Mouse (Mus musculus): ENCODE results near the gene Tdrd5.
"Not testable (repeated sequence)": the region's sequence is repeated elsewhere in the genome, so short reads cannot be mapped to it uniquely, and the experiment has no call there.

Tdrd5 gene

GRCm38 (mm10) chr1:156254866-156255265 lies 48.6 kb downstream of the Tdrd5 start:
- DNase-seq (ENCODE audit: low spot score), result no peak

DNA sequence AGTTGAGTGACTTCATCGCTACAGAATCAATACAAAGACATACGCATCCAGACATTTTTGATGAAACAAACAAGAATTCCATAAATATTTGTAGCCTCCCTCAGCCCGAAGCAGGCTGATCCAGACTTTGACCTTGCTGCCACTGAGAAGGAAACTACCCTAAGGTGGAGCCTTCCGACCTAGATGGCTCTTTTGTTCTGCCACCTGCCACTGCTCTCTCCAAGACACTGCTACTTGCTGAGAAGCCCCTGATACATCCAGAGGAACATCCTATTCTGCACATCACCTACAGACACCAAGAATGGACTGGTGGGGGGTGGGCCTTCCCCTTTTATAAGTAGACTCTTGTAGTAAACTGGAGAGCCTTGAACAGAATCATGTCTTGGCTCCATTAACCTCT lies 52.4 kb downstream of the Tdrd5 start:
- not testable (repeated sequence) for DNase-seq (ENCODE audit: low spot score)

GRCm38 (mm10) chr1:156247893-156248292 lies 55.6 kb downstream of the Tdrd5 start:
- no peak for DNase-seq (ENCODE audit: low spot score)

DNA sequence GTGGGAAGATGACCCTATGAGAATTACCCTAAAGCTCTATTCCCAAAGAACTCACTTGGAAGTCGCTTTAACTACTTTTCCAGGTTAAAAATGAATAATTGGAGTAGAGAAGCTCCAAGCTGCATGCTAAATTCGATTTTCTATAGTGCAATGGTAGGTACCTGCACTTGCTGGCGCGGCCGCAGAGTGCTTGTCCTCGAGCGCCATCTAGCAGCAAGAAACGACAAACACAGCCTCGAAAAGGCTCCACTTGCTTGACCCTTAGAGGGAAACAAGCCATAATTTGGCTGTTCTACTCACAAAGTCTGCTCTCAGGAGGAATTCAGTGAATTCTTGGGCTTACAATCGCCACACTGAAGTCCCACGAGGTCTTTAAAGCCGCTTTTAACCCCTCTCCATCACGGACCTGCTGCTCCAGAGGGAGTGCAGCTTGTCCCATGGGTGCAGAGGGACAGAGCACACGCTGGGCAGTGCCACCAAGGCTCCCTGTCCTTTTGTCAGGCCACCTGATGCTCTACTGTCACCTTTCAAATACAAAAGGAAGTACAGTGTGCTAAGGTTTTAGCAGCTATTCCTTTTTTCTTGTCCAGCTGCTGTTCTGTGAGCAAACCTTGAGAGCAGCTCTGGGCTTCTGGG lies 61.6 kb downstream of the Tdrd5 start:
- DNase-seq (ENCODE audit: low spot score), result peak; percentile 31

DNA sequence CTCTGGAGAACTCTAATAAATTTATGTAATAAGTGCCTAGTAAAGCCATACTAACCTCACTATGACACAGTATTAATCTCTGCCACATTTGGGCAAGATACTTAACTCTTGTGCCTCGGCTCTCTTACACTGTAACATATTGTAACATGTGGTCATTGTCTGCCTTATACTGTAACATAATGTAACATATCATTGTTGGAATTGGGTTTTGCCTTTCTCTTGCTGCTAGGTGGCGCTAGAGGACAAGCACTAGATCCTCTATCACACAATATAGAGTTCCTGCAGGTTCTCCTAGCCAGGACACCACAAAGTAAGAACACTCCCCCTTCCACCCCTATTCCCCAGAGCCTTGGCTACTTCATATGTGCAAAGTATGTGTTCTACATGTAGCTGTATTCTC lies 62.4 kb downstream of the Tdrd5 start:
- peak; percentile 3 for DNase-seq (ENCODE audit: low spot score)

DNA sequence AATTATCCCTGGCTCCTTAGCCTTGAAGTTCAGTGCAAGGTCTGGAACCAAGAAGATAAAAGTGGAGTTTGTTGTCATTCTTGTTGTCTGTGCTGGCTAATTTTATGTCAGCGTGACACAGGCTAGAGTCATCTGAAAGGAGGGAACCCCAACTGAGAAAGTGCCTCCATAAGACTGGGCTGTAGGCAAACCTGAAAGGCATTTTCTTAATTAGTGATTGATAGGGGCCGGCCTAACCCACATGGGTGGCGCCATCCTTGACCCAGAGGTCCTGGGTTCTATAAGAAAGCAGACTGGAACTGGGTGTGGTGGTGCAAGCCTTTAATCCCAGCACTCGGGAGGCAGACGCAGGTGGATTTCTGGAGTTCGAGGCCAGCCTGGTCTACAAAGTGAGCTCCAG lies 72.3 kb downstream of the Tdrd5 start:
- DNase-seq (ENCODE audit: low spot score), result no peak

- DNase-seq (ENCODE audit: low spot score), result no peak
These were observed 73.0 kb downstream of the Tdrd5 start for GRCm38 (mm10) chr1:156230339-156231089.

DNA sequence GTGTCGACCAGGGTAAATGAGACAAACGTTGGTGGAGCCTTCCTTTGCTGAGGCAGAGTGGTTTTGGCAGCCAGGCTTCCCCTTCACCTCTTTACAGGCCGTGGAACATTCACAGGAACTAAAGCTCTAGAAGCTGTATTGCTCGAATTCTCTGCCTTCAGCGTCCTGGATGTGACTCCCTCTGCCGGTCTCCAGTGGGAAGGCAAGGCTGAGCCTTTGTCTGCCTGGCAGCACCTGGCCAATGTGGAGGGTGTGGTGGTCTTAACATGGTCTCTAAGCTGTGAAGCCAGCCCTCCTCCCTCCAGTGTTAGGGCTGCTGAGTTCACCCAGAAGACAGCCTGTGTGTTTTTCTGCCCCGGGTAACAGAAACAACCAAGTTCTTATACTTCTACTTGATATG lies 74.0 kb downstream of the Tdrd5 start:
- peak; percentile 29 for DNase-seq (ENCODE audit: low spot score)

DNA sequence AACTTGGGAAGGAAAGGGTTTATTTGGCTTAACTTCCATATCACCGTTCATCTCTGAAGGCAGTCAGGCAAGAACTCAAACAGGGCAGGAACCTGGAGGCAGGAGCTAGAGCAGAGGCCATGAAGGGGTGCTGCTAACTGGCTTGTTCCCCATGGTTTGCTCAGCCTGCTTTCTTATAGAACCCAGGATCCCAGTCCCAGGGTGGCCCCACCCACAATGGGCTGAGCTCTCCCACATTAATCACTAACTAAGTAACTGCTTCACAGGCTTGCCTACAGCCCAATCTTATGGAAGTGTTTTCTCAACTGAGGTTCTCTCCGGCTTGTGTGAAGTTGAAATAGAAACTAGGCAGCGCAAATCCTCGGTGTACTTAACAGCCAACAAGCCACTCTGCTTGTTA lies 74.7 kb downstream of the Tdrd5 start:
- no peak for DNase-seq (ENCODE audit: low spot score)

DNA sequence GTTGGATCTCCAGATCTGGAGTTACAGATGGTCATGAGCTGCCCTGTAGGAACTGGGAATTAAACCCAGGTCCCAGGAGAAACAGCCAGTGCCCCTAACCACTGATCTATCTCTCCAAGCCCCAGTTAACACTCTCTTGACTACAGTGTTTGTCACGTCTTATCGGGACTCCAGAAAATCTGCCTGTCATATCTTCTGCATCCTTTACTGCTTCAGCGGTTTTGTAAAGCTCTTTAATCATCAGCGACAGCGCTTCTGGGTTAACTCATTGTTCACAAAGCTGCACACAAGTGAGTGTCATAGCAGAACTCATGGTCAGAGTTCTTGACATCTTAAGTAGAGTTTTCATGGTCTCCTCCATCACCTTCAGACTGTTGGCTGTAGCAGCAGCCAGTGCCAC lies 76.6 kb downstream of the Tdrd5 start:
- no peak for DNase-seq (ENCODE audit: low spot score)

DNA sequence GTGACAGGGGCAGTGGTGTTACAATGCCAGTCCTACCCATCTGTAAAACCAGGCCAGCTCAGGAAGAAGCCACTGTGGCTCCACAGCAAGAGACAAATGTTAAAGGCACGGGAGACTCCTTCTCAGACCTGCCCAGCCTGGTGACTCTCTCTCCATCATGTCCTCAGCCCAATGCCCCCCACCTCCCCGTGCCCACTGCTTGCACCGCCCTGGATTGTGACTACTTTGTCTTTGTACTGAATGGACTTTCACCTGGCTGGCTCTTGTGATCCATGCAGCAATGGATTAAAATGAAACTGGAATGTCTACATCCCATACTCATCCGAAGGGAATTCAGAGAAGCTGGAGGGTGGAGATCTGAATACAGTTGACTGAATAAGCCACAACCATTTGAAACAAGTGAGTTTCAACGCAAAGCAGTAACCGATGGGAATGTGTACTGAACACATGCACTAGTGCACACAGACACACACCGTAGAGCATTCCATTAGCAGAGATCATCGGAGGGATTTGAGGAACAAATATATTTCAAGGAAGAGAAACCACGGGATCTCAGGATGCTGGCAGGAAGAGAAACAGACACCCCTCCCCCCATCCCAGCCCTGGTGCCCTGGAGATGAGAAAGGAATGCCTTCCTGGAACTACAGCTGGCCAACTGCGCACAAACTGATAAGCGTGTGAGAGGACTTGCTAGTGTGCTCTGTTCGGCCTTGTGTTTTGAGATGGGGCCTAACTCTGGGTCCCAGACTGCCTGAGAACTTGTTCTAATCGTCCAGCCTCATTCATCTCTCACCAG lies 81.1 kb downstream of the Tdrd5 start:
- DNase-seq (ENCODE audit: low spot score), result no peak

- DNase-seq (ENCODE audit: low spot score), result no peak
These were observed 82.1 kb downstream of the Tdrd5 start for GRCm38 (mm10) chr1:156221327-156221726.

GRCm38 (mm10) chr1:156218573-156218972 lies 84.9 kb downstream of the Tdrd5 start:
- no peak for DNase-seq (ENCODE audit: low spot score)

DNA sequence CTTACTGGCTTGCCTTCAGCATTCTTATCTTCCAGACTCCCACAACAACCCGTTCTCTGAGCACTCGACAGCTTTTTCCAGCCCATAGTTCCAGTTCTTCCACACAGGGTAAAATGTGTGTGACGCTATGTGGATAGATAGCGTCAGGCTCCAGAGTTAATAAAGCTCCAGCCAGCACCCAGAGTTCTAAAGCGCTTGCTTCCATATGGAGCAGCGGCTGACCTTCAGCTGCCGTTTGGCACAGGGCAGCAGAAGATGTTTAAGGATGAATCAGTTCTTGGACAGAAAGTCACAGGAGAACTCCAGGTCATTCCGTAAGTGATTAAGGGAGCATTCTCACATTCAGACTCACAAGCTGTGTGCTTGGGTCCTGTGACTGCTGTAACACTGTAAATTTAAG lies 85.5 kb downstream of the Tdrd5 start:
- DNase-seq (ENCODE audit: low spot score), result no peak

- DNase-seq (ENCODE audit: low spot score), result peak; percentile 12
These were observed 86.1 kb downstream of the Tdrd5 start for GRCm38 (mm10) chr1:156217393-156217792.

DNA sequence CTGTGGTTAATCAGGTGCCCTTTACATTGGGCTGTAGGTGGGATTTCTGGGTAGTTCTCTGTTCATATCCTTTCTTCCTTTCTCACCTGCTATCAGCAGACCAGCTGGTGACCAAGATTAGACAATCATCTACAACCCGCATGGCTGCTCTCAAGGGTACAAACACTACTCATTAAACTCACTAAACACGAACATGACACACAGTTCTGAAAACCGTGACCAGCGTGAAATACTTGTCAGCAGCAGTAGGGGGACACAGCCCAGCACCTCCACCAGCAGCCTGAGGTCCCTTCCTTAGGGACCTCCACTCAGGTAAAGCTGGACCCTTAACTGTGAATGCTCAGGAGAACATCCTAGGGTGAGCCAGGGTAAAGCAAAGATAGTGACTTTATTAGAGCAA lies 87.2 kb downstream of the Tdrd5 start:
- no peak for DNase-seq (ENCODE audit: low spot score)

GRCm38 (mm10) chr1:156214651-156215050 lies 88.8 kb downstream of the Tdrd5 start:
- no peak for DNase-seq (ENCODE audit: low spot score)

- no peak for DNase-seq (ENCODE audit: low spot score)
These were observed 90.5 kb downstream of the Tdrd5 start for GRCm38 (mm10) chr1:156212923-156213322.

DNA sequence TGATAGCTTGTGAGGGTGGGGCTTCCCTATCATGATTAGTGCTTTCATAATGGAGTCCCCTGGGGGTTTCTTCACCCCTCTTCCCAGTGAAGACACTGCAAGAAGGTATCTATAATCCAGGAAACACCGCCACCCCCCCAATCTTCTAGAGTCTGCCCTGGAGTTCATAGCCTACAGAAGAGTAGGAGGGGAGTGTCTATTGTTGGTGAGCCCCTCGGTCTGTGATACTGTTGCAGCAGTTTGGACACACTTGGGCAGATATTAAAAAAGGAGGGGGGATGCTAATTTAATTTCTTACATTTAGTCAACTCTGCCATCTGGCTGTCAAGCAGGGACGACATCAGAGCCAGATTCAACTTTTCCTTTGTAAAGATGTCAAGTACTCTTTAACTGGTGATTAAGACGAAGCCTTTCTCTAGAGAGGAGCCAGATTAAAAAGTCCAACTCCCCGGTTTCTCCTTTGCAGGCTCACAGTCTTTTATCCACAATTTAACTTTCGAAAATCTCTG lies 91.6 kb downstream of the Tdrd5 start:
- no peak for DNase-seq (ENCODE audit: low spot score)
